Mouse (Mus musculus) cerebellum, adult 2 months (tissue): ENCODE data around the gene Inhbb.

Source experiments
- CTCF ChIP-seq: fragments of 200-500 bp; IDR thresholded peaks from 2 replicates; pipeline ENCODE4 v1.5.1; 2011; ENCODE audit warnings: low read depth, mild to moderate bottlenecking, control low read depth, low read length, moderate library complexity, borderline replicate concordance; ENCODE audit not compliant: insufficient read depth
- POLR2A ChIP-seq: fragments of 200-500 bp; IDR thresholded peaks from 2 replicates; pipeline ENCODE4 v1.6.1; 2011; ENCODE audit warnings: low read length, control low read depth, borderline replicate concordance; ENCODE audit not compliant: insufficient read depth

GRCm38 (mm10) chr1:119442901-119443300, 20.9 kb upstream of the Inhbb start:
- TF ChIP-seq POLR2A: no peak
- no peak for TF ChIP-seq CTCF
